Mouse (Mus musculus): Measurements from ENCODE around the gene Cdkal1. TPM values are rescaled to one million over a fixed set of nuclear protein-coding genes. Genes with fewer than 3 reads are reported as not detected.
A peak's percentile ranks its signal among the peaks of the same experiment; 100 is the strongest.

The Cdkal1 gene
- polyA plus RNA-seq, 1 experiment: 4.4 TPM

- TF ChIP-seq POLR2A (IDR thresholded peaks at IDR 0.05; ENCODE audit: low read depth, low read length) (no peak), CTCF (conservative IDR thresholded peaks at IDR 0.05; ENCODE audit: insufficient read depth, insufficient read length, low read depth, low read length) (no peak)
- 68% methylated on average over 3 of the region's 3 CpGs for WGBS
- Histone ChIP-seq H3K4me3 (ENCODE audit: insufficient read depth, low read depth, low read length) (no peak overlapping the region), H3K4me1 (ENCODE audit: control insufficient read depth, insufficient read depth, low read length) (peaks cover 20% of the 10 kb centered on the region), H3K27ac (ENCODE audit: insufficient read depth, low read depth, low read length) (no peak overlapping the region), H3K27me3 (replicated peaks; ENCODE audit: control insufficient read depth, insufficient read depth, low read length) (no peaks in the 10 kb centered on the region), H3K36me3 (ENCODE audit: control insufficient read depth, insufficient read depth, low read length) (no peaks in the 10 kb centered on the region)
- DNase-seq: no peak
Measured at GRCm38 (mm10) chr13:29772970-29773369, 82.5 kb downstream of the Cdkal1 start.

- no peak overlapping the region for H3K4me3 ChIP-seq (ENCODE audit: insufficient read depth, low read depth, low read length)
- H3K27ac ChIP-seq (ENCODE audit: insufficient read depth, low read depth, low read length): no peak overlapping the region; the same call in 1 of the 2 replicates
- 21% methylated on average over 12 of the region's 12 CpGs for WGBS
- TF ChIP-seq POLR2A (IDR thresholded peaks at IDR 0.05; ENCODE audit: low read depth, low read length) (no peak), CTCF (conservative IDR thresholded peaks at IDR 0.05; ENCODE audit: insufficient read depth, insufficient read length, low read depth, low read length) (no peak)
- H3K27me3 ChIP-seq (replicated peaks; ENCODE audit: control insufficient read depth, insufficient read depth, low read length): no peaks in the 10 kb centered on the region
- H3K36me3 ChIP-seq (ENCODE audit: control insufficient read depth, insufficient read depth, low read length): no peaks in the 10 kb centered on the region
- peaks cover 20% of the 10 kb centered on the region for H3K4me1 ChIP-seq (ENCODE audit: control insufficient read depth, insufficient read depth, low read length)
- peak; percentile 85 for DNase-seq
Measured at GRCm38 (mm10) chr13:29769647-29770436, 85.6 kb downstream of the Cdkal1 start.

- H3K36me3 ChIP-seq (ENCODE audit: control insufficient read depth, insufficient read depth, low read length): no peaks in the 10 kb centered on the region
- TF ChIP-seq POLR2A (IDR thresholded peaks at IDR 0.05; ENCODE audit: low read depth, low read length): no peak
- TF ChIP-seq CTCF (conservative IDR thresholded peaks at IDR 0.05; ENCODE audit: insufficient read depth, insufficient read length, low read depth, low read length): no peak
- no peak overlapping the region for H3K27ac ChIP-seq (ENCODE audit: insufficient read depth, low read depth, low read length)
- DNase-seq: no peak
- H3K27me3 ChIP-seq (replicated peaks; ENCODE audit: control insufficient read depth, insufficient read depth, low read length): no peaks in the 10 kb centered on the region
- WGBS: 75% methylated on average over 1 of the region's 1 CpGs
- peaks cover 14% of the 10 kb centered on the region for H3K4me1 ChIP-seq (ENCODE audit: control insufficient read depth, insufficient read depth, low read length)
- H3K4me3 ChIP-seq (ENCODE audit: insufficient read depth, low read depth, low read length): no peak overlapping the region
Measured at GRCm38 (mm10) chr13:29768104-29768503, 87.4 kb downstream of the Cdkal1 start.

- peaks cover 14% of the 10 kb centered on the region for H3K4me1 ChIP-seq (ENCODE audit: control insufficient read depth, insufficient read depth, low read length)
- 82% methylated on average over 4 of the region's 4 CpGs for WGBS
- DNase-seq: no peak
- no peak overlapping the region for H3K27ac ChIP-seq (ENCODE audit: insufficient read depth, low read depth, low read length)
- no peaks in the 10 kb centered on the region for H3K27me3 ChIP-seq (replicated peaks; ENCODE audit: control insufficient read depth, insufficient read depth, low read length)
- TF ChIP-seq POLR2A (IDR thresholded peaks at IDR 0.05; ENCODE audit: low read depth, low read length): no peak
- no peak for TF ChIP-seq CTCF (conservative IDR thresholded peaks at IDR 0.05; ENCODE audit: insufficient read depth, insufficient read length, low read depth, low read length)
- no peak overlapping the region for H3K4me3 ChIP-seq (ENCODE audit: insufficient read depth, low read depth, low read length)
- no peaks in the 10 kb centered on the region for H3K36me3 ChIP-seq (ENCODE audit: control insufficient read depth, insufficient read depth, low read length)
Measured at GRCm38 (mm10) chr13:29767587-29767986, 87.9 kb downstream of the Cdkal1 start.

GRCm38 (mm10) chr13:29766377-29766776 lies 89.1 kb downstream of the Cdkal1 start:
- DNase-seq: no peak
- Histone ChIP-seq H3K27me3 (replicated peaks; ENCODE audit: control insufficient read depth, insufficient read depth, low read length) (no peaks in the 10 kb centered on the region), H3K4me3 (ENCODE audit: insufficient read depth, low read depth, low read length) (no peak overlapping the region), H3K36me3 (ENCODE audit: control insufficient read depth, insufficient read depth, low read length) (no peaks in the 10 kb centered on the region), H3K27ac (ENCODE audit: insufficient read depth, low read depth, low read length) (no peak overlapping the region), H3K4me1 (ENCODE audit: control insufficient read depth, insufficient read depth, low read length) (peaks cover 14% of the 10 kb centered on the region)
- TF ChIP-seq CTCF (conservative IDR thresholded peaks at IDR 0.05; ENCODE audit: insufficient read depth, insufficient read length, low read depth, low read length) (no peak), POLR2A (IDR thresholded peaks at IDR 0.05; ENCODE audit: low read depth, low read length) (no peak)
- 89% methylated on average over 8 of the region's 8 CpGs for WGBS

- Histone ChIP-seq H3K27ac (ENCODE audit: insufficient read depth, low read depth, low read length) (no peak overlapping the region), H3K27me3 (replicated peaks; ENCODE audit: control insufficient read depth, insufficient read depth, low read length) (no peaks in the 10 kb centered on the region), H3K4me3 (ENCODE audit: insufficient read depth, low read depth, low read length) (no peak overlapping the region), H3K36me3 (ENCODE audit: control insufficient read depth, insufficient read depth, low read length) (no peaks in the 10 kb centered on the region), H3K4me1 (ENCODE audit: control insufficient read depth, insufficient read depth, low read length) (peaks cover 7% of the 10 kb centered on the region; the same call in 1 of the 2 replicates)
- TF ChIP-seq POLR2A (IDR thresholded peaks at IDR 0.05; ENCODE audit: low read depth, low read length) (no peak), CTCF (conservative IDR thresholded peaks at IDR 0.05; ENCODE audit: insufficient read depth, insufficient read length, low read depth, low read length) (no peak)
- no peak for DNase-seq
- 76% methylated on average over 3 of the region's 3 CpGs for WGBS
Measured at GRCm38 (mm10) chr13:29765296-29765695, 90.2 kb downstream of the Cdkal1 start.

GRCm38 (mm10) chr13:29759691-29760467 lies 95.6 kb downstream of the Cdkal1 start:
- Histone ChIP-seq H3K27ac (ENCODE audit: insufficient read depth, low read depth, low read length) (no peak overlapping the region), H3K36me3 (ENCODE audit: control insufficient read depth, insufficient read depth, low read length) (no peaks in the 10 kb centered on the region), H3K4me3 (ENCODE audit: insufficient read depth, low read depth, low read length) (no peak overlapping the region), H3K4me1 (ENCODE audit: control insufficient read depth, insufficient read depth, low read length) (no peaks in the 10 kb centered on the region), H3K27me3 (replicated peaks; ENCODE audit: control insufficient read depth, insufficient read depth, low read length) (no peaks in the 10 kb centered on the region)
- TF ChIP-seq CTCF (conservative IDR thresholded peaks at IDR 0.05; ENCODE audit: insufficient read depth, insufficient read length, low read depth, low read length): no peak
- TF ChIP-seq POLR2A (IDR thresholded peaks at IDR 0.05; ENCODE audit: low read depth, low read length): no peak
- no peak for DNase-seq
- 96% methylated on average over 5 of the region's 5 CpGs for WGBS
